Mouse (Mus musculus) right cerebral cortex, postnatal 25 days (tissue): Measurements from ENCODE around the gene Spint1.

ENCODE experiments used
- DNase-seq: peaks from one replicate; pipeline ENCODE4 v3.0.0; 2022

The Spint1 gene

DNA sequence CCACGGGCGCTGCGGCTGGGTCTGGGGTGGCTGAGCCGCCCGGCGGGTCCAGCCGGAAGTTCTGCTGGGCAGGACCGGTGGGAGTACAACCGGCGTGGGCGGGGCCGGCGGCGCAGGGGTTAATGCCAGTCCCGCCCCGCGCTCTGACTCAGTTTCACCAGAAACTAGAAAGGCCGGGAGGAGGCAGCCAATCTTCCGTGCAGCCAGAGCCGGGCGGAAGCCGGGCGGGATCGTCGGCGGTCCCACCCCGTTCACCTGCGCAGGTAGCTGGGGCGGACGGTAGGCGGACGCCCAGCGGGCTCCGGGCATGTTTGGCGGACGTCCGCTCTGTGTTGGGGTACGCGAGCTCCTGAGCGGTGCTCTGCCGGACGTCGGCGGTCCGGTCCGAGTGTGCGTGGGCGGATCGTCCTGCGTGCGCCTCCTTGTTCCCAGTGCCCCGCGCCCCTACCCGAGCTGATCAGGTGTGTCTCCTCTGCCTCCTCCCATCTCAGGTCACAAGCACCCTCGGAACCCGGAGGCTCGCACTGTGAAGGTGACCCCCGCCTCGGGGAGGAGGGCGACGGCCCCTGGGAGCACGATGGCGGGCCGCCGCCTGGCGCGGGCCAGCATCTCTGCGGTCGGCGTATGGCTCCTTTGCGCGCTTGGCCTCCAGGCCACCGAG lies at the start of gene Spint1:
TSS of gene Spint1 (plus strand) at position 153 of the 661 bp plus-strand sequence.
- no peak for DNase-seq

DNA sequence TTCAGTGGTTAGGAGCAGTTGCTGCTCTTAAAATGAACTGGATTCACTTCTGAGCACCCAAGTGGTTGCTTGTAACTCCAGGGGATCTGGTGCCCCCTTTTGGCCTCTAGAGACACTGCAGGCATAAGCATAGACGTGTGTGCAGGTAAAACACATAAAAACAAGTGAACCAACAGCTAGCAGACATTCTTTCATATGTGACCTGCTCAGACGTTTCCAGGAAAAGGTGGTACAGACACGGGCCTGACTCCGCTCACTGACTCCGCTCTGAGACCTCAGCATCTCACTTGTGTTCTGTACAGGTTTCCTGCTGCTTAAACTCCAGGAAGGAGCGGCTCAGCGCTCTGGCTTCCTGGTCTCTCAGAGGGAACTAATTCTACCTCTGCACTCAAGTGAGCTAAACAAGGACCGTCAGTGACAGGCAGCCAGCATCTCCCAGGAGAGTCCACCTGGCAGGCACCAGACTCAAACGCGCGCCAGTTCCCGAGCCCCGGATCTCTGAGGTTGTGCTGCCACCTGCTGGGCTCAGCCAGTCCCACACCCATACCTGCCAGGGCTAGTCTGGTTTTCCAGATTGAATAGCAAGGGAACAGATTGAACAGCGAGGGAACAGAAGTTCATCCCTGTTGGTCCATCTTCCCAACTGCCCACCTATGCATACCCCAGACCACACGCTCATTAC lies 48.0 kb upstream of the Spint1 start:
- peak; percentile 77 for DNase-seq

DNA sequence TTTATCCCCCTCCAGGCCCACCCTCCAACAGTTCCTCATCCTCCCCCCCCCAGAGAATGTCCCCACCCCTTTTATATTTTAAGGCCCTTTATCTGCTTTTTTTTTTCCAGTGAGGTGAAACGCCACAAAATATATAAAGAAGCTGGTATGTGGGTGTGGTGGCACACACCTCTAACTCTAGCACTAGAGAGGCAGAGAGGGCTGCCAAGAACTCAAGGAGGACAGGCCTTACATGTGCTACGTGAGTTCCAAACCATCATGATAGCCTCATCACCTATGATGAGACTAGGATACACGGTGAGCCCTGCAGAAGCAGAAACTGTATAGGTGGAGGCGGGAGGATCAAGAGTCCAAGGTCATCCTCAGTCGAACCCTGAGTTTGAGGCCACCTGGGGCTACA lies 46.2 kb upstream of the Spint1 start:
- no peak for DNase-seq

DNA sequence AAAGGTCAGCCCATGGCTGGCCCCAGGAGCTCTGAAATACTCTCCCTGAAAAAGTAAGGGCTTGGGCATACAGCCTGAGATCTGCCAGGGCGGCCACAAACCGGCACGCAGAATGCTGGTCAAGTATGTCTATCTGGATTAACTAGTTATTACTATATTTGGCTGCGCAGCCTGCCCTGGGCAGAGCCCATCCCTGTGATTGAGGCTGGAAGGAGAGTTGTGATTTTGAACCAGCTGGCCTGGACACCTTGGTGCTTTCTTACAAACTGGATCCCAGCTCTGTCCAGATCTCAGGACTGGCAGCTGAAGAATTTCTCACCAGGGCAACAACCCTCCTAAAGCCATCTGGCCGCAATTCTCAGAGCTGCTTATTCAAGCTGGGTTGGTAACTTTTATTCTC lies 43.0 kb upstream of the Spint1 start:
- DNase-seq, result no peak

DNA sequence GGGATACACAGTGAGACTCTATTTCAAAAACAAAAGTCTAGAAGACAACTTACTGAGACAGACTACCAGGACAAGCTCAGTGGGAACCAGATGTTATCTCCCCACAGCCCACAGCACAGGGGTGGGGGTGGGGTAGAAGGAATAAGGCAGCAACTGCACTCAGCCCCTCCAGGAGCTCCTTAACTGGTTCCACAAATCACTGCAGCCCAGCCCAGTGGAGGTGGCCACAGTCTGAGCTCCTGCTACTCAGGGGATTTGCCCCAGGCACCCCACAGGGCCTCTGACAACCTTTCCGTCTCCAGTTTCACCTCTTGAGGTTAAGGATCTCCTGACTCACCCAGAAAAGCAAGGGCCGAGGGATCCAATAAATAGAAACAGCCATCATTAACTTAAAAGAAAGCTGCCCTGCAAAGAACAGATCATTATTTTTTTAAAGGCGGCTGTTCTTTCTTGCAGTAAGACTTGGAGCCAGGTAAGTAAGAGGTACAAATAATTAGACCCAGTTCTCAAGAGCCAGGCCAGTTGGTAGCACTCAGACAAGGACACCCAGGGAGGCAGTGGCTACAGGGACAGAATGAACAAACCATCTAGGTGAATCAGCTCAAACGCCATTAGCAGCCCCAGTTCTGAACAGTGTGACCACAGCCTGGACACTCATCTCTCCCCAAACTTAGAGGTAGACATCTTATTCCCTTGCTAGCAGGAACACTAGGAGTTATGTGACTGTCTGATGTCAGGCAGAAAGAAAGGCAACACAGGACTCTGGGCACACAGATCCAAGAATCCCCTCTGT lies 40.6 kb upstream of the Spint1 start:
- DNase-seq, result no peak

DNA sequence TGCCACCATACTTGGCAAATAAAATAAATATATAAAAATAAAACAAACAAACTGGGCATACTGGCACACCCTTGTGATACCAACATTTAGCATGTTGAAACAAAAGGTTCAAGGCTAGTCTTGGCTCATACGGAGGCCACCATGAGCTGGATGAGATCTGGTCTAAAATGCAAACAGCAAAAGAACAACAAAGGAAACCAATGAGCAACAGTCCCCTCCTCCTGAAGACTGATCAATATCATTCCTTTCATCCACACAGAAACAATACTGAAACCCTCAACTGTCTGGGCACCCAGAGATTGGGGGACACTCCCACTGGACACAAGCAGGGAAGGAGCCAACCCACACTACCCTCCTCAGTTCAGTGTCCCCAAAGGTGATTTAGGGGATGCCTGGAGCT lies 39.7 kb upstream of the Spint1 start:
- no peak for DNase-seq

DNA sequence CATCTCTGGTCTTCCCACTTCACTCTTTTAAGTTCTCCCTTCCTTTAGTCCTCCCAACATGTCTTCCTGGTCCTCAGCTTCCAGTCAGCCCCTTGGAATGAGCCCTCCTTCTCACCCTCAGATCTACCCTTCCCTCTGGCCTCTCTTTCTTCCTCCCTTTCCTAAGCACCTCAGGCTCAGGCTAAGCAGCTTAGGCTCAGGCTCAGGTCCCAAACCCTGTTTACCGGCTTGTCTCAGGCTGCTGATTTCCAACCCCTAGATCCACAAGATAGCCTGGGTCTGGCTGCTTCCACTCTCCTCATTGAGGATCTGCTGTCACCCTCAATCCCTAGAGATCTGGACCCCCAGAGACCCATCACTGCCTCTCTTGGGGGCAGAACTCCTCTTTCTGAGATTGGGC lies 39.1 kb upstream of the Spint1 start:
- no peak for DNase-seq

DNA sequence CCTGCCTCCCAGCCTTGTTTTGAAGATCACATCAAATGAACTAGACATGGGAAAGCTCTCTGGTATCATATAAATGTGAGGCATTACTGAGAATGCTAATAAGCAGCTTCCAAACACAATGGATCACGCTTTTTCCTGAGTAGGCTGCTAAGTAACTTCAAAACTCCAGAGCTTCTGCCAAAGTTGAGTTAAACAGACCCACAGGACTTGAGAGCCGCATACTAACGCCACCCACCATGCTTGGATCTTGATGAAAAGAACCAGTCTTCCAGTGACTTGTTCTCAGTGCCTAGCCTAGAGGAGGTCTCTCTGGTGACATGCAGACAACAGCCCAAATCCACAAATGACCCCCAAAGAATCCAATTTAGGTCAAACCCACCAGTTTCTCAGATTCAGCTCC lies 38.2 kb upstream of the Spint1 start:
- DNase-seq, result no peak

DNA sequence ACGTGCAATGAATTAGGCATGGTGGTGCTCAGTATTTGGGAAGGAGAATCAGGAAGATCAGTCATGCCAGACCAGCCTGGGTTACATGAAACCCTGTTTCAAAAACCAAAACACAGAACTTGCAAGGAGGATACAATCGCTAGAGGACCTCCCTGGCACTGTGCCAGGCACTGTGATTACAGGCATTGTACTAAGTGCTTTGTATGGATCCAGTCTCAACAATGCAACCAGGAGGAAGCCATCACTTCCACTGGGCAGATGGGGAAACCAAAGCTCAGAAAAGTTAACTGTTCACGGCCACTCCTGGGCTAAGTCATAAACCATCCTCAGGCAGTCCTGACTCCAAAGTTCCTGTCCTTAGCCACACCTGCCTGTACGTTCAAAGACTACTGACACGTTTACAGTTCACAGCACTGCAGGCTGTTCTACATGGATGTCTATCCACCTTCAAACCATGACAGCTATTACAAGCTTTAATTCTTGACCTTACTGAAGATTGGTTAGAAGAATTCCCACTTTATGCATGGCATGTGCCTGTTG lies 34.2 kb upstream of the Spint1 start:
- no peak for DNase-seq

DNA sequence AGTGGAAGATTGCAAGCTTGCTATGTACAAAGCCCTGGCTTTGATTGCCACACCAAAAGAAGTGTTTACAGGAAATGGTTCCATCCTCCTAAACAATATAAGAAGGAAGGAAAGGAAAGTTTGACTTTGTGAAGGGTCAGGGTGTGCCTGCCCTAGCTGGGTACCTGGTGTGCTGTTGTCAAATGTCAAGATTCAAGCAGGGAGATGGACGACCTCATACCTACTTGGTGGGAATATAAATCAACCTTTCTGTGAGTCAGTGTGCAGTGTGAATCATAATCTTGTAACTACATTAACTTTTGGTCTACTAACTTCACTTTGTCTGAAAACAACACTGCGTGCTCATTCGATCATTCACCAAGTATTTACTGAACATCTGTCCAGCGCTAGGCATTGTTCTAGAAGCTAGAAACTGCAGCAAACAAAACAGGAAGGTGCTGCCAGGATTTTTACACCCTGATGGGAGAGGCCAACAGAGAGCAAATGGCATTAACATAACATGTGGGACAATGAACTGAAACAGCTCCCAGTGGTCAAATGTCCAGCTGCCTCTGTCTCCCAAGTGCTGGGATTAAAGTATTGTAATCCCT lies 33.2 kb upstream of the Spint1 start:
- no peak for DNase-seq

DNA sequence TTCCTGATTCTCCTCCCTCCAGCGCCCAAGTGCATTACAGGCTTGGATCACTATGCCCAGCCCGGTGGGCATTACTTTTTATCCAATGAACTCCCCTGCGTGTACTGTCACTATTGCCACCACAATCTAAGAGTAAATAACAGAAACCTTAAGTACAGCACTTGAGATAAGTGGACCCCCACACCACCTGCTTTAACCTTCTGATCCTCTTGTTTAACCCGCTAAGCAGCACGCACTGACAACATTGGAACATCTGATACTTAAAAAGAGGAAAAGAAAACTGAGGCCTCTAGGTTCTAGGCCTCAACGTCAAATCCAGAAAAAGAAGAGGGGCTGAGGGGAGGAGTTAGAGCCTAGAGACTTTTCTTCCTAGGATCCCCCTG lies 29.2 kb upstream of the Spint1 start:
- DNase-seq, result no peak

DNA sequence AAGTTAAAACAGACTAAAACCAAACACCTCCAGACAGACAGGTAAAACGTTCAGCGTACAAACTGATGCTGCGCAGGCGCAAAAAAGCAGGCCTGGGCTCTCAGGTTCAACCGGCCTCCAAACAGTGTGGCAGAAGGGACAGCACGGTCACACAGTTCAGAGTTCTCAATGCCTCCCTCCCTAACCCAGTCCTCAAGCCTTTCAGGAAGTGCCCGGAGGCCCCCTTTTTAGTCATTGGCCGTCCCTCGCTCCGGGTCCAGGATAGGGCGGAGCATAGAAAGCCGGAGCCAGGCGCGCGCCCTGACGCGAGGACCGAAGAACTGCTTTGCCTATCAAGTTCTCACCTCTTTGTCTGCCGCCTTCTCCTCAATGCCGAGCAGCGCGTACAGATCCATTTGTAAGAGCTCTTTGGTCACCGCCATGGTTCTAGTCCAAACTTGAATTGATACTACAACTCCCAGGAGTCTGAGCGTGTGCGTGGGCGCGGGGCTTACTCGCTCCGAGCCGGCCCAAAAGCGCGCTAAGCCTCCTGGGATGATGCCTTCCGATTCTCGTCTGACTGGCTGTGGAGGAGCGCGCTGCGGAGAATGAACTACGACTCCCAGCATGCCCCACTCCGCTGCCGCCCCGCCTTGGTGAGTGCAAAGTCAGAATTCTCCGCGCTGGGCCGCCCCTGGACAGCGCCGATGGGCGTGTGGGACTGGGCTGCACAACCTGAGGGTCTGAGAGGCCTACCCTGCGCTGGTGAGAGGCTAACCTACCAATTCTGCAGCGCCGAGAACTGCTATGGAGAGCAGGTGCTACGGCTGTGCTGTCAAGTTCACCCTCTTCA lies 28.6 kb upstream of the Spint1 start, which contains the start of the genes Zfyve19 and Dnajc17:
TSS of gene Zfyve19 (plus strand) at position 274 of the 832 bp plus-strand sequence.
TSS of gene Dnajc17 (minus strand) at position 452 of the 832 bp plus-strand sequence.
- peak; percentile 98 for DNase-seq

DNA sequence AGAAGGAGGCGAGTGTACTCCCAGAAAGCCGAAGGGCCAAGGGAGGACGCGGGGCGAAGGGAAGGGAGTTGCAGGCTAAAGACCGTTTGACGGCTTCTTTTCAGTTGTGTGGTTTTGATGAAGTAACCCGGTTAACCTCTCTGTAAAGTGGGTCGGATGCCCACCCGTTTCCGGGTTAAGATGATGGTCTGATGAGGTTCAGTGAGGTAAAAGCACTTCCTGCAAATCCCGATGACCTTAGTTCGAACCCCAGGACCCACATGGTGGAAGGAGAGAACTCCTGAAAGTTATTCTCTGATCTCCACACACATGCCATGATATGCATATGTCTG lies 28.0 kb upstream of the Spint1 start:
- no peak for DNase-seq

DNA sequence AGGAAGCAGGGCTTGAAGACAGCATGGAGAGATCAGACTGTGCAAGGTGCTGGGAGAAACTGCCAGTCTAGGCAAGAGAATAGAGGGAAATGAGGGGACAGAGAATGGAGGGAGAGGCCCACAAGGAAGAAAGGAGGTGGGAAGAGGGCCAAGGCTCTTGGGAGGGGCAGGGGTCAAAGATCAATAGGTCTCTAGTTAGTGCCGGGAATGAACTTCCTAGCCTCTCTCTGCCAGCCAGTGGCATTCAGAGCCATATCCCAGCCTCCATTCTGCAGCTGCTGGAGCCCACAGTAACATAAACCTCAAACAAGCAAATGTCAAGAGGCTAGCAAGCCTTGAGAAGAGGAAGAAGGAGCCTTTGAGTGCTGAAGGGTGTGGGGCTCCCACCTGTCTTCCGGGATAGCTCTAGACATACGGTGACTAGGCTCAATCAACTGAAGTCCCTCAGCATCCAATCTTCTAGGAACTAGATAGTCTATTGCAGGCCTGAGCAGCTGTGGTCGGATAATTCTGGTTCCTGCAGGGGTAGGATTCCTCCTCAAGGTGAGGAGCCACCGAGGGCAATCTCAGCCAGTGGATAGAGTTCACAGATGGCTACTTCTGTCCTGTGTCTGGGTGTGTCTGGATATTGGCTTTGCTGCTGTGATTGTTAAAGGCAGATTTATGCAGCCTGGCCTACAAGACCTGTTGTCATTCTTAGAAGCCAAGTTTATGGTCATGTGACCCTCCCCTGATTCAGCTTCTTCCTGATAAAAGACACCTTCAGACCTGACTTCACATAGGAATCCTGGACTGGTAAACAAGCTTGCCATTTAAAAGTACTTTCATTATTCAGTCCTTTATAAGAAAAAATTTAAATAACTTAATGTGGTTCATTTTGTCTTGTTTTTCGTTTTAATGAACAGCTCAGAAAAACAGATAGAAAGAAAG lies 7.1 kb upstream of the Spint1 start, which contains the start of gene Ppp1r14d:
TSS of gene Ppp1r14d (minus strand) at position 132 of the 930 bp plus-strand sequence.
- DNase-seq, result no peak

DNA sequence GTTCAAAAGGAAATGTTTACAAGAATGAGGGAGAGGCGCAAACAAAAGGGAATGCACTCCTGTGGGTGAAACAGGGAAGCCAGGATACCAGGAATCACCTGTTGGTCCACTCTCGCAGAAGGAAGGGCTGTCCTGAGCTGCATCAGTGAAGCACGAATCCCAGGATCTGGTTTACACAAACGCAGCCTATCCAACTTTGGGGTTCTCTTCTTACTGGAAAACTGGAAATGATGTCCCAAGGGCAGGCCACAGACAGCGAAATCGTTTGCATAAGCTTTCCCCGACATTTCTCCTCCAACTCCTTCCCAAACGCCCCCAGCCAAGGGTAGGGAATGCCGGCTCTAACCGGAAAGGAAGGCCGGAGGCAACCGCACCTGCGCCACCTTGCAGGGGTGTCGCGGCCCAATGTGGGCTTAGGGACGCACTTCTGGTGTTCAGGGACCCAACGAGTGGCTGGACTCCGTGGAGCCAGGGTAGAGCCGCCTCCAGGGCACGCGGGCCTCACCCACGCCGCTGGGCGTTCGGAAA lies 416 bp upstream of the Spint1 start:
- no peak for DNase-seq

DNA sequence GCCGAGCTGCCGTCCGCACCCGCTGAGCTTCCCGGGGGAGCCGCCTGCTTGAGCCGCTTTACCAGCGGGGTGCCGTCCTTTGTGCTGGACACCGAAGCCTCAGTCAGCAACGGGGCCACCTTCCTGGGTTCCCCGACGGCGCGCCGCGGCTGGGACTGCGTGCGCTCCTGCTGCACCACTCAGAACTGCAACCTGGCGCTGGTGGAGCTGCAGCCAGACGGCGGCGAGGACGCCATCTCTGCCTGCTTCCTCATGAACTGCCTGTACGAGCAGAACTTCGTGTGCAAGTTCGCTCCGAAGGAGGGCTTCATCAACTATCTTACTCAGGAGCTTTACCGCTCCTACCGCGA lies 684 bp downstream of the Spint1 start:
- DNase-seq, result no peak

DNA sequence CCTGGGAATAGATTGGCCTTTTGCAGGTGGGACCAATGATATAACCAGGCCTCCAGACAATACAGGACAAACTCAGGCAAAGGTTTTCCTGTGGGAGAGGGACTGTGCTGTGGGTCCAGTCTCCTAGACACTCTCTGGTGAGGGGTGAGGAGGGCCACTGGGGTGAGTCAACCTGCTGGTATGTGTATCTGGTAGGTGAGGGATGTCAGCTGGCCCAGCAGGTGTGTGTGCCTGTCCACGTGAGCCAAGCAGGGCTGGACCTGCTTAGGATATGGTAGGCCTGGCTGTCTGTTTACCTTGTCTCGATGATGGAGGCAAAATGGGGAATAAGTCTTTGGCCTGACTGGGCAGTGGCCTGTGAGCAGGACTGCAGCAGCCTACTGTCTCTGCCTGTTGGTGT lies 1.5 kb downstream of the Spint1 start:
- no peak for DNase-seq

DNA sequence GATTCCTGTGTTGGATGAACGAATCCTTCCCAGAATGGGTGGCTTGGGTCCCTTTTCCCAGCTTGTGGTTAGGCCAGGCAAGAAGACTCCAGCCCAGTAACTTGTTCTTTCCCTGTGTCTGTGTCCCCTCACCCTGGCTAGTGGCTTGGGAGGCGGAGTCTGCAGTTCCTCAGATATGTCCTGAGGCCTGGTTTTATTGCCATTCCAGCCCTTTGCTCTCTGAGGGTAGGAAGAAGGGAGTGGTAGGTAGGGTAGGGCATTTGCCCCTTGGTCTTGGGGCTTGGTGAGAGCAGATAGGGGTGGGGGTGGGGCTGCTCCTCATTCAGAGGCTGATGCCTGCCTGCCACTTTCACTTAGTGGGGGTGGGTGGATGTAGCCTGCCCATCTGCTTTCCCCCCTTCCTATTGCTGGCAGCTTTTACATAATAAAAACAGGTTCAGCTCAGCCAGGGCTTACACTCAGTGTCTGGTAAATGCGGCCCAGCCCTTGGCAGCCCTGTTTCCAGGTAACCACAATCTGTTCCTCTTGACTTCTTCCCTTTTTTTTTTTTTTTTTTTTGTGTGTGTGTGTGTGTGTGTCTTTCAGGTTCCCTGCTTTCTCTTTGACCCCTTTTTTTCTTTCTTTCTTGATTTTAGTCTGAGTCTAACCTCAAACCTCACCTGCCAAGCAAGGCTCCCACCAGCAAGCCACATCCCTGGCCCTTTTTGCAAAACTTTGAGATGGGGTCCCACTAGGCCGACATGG lies 3.1 kb downstream of the Spint1 start:
- DNase-seq, result no peak

DNA sequence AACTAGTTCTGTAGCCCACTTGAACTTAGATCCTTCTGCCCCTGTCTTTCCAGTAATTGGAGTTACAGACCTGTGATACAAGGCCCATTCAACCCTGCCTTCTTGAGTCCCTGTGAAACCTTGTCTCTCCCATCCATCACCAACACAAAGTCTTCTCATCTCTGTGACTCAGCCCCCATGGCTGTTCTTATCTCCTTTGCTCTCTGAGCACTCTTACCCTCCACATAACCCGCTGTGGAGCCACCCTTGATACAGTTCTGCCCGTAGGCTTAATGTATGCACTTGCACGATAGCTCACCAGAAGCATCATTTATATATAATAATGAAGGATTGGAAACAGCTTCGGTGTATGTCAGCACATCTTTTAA lies 3.6 kb downstream of the Spint1 start:
- DNase-seq, result no peak

DNA sequence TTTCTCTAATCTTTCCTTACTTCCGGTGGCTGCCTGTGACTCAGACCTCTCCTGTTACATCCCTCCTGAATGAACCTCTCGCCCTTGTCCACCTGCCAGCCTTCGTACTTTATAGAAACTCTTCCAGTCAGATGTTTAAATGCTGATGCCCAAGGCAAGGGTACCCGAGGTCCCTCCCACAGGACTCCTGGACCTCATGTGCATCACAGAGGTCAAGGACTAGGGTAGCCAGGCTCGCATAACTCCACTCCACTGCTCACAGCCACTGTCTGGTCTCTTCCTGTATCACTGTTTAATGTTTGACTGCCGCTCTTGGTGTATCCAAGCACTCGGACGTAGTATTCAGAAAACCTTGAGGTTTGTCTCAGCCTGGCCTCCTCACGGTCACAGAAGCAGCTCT lies 5.4 kb downstream of the Spint1 start:
- DNase-seq, result no peak
